Mouse (Mus musculus) heart, embryonic 13.5 days (tissue): ENCODE measurements around the gene Tcerg1l. TPM values are rescaled to one million over a fixed set of nuclear protein-coding genes. Genes with fewer than 3 reads are reported as not detected.

Experiments used
- ATAC-seq: fragments of 200-750 bp; cut with Nextera tagmentation; 2 replicates; pipeline ENCODE4 v1.8.0; 2017; ENCODE audit warnings: moderate TSS enrichment; ENCODE audit not compliant: insufficient number of reproducible peaks, low FRiP score, low TSS enrichment; ENCODE audit errors: extremely low read depth
- H3K27ac ChIP-seq: fragments of 300-500 bp; sonication (generic); replicated peaks from 2 replicates; pipeline ENCODE4 v1.5.1; 2015; ENCODE audit warnings: moderate library complexity, mild to moderate bottlenecking, inconsistent platforms
- H3K27me3 ChIP-seq: fragments of 300-500 bp; sonication (generic); replicated peaks from 2 replicates; pipeline ENCODE4 v1.6.1; 2015; ENCODE audit warnings: mild to moderate bottlenecking, inconsistent platforms
- H3K36me3 ChIP-seq: fragments of 300-500 bp; sonication (generic); 2 replicates; pipeline ENCODE4 v1.6.1; 2015; ENCODE audit warnings: mild to moderate bottlenecking, inconsistent platforms
- H3K4me1 ChIP-seq: fragments of 300-500 bp; sonication (generic); 2 replicates; pipeline ENCODE4 v1.6.1; 2015; ENCODE audit warnings: inconsistent platforms
- H3K4me2 ChIP-seq: fragments of 300-500 bp; sonication (generic); 2 replicates; pipeline ENCODE4 v1.6.1; 2015; ENCODE audit warnings: inconsistent platforms, mild to moderate bottlenecking, moderate library complexity
- H3K4me3 ChIP-seq: fragments of 300-500 bp; sonication (generic); 2 replicates; pipeline ENCODE4 v1.5.1; 2015; ENCODE audit warnings: moderate library complexity, mild to moderate bottlenecking, inconsistent platforms
- H3K9ac ChIP-seq: fragments of 300-500 bp; sonication (generic); 2 replicates; pipeline ENCODE4 v1.6.1; 2015; ENCODE audit warnings: inconsistent platforms, mild to moderate bottlenecking, moderate library complexity
- H3K9me3 ChIP-seq: fragments of 300-500 bp; sonication (generic); 2 replicates; pipeline ENCODE4 v1.6.1; 2016; ENCODE audit warnings: inconsistent platforms
- WGBS: fragments of 180-500 bp; shearing (Covaris S2); methylation state at CpG from one replicate; pipeline ENCODE4 v1.1.7; 2015; ENCODE audit warnings: mixed read lengths; 5-methylcytosine and 5-hydroxymethylcytosine counted together
- polyA plus RNA-seq: library from polyadenylated mRNA; unstranded; fragments of >200 nt; fragmentation: Nextera tagmentation; extraction: Ambion mirVana; gene quantifications from 2 replicates; pipeline ENCODE4 v1.2.1, GENCODE M21; 2015

Tcerg1l gene
- polyA plus RNA-seq, 1 experiment from 2014 or later: 0.23 TPM

DNA sequence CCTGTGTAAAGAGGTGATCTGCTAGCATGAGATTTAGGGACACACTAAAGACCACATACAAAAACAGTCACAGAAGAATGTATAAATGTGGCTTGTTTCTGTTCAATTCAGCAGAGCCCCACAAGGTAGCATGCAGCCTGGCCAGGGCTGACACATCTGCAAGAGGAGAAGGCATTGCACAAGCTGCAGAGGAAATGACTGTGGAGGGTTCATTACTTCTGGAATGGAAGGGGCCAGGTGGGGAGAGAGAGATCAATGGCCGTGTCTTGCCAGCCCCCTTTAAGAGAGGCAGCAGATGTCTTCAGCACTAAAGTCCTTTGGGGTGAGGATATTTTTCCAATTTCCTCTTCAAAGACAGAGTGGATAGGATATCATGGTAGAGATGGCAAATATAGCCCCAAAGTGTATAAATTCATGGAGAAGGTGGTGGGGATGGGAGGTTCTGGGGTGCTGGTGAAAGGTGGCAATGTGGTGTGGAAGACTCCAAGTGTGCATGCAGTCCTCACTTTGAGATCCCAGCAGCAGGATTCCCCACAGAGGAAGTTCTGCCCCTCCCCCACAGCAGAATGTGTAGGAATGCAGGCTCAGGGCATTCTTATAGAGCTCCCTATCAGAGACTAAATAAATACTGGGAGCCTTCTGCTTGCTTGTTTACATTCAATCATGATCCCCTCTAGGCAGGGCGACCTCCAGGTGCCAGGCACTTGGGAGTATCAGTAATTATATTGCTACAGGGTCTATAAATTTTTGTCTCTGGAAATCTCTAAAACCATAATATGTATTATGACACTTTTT, 40.7 kb downstream of the Tcerg1l start:
- Histone ChIP-seq H3K27ac (no peak overlapping the region), H3K4me1 (peaks cover 4% of the 10 kb centered on the region; the same call in 1 of the 2 replicates), H3K4me3 (no peak overlapping the region), H3K9ac (no peak overlapping the region), H3K27me3 (peaks cover 3% of the 10 kb centered on the region; the same call in 1 of the 2 replicates), H3K9me3 (no peaks in the 10 kb centered on the region), H3K4me2 (no peak overlapping the region), H3K36me3 (no peaks in the 10 kb centered on the region)
- no peak for ATAC-seq
- WGBS: 15% methylated on average over 2 of the region's 2 CpGs

DNA sequence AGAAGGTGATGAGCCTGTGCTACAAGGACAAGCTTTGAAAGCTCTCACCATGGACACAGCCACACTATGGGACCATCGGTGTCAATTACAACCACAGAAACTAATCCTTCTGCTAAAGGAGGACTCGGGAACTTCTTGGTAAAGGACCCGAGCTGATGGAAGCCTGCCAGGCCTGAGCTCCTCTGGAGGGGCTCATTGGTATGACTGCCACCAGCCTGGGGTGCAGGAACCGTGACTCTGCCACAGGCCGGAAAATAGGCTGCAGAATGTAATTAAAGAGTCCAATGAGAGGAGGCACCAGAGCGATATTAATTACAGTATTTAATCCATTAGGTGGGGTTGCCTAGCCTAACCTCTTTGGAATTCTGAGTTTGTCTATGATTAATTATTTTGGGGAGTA, 52.1 kb downstream of the Tcerg1l start:
- no peak overlapping the region for H3K4me2 ChIP-seq
- no peak for ATAC-seq
- H3K4me1 ChIP-seq: no peaks in the 10 kb centered on the region
- no peaks in the 10 kb centered on the region for H3K36me3 ChIP-seq
- no peak overlapping the region for H3K4me3 ChIP-seq
- WGBS: 73% methylated on average over 6 of the region's 6 CpGs
- no peak overlapping the region for H3K27ac ChIP-seq
- H3K27me3 ChIP-seq: no peaks in the 10 kb centered on the region
- H3K9me3 ChIP-seq: no peaks in the 10 kb centered on the region
- H3K9ac ChIP-seq: no peak overlapping the region

- H3K9ac ChIP-seq: no peak overlapping the region
- no peaks in the 10 kb centered on the region for H3K9me3 ChIP-seq
- H3K4me2 ChIP-seq: no peak overlapping the region
- no peaks in the 10 kb centered on the region for H3K4me1 ChIP-seq
- 62% methylated on average over 4 of the region's 4 CpGs for WGBS
- no peaks in the 10 kb centered on the region for H3K36me3 ChIP-seq
- H3K27ac ChIP-seq: no peak overlapping the region
- H3K27me3 ChIP-seq: no peaks in the 10 kb centered on the region
- ATAC-seq: no peak
- no peak overlapping the region for H3K4me3 ChIP-seq
These were observed 59.1 kb downstream of the Tcerg1l start for GRCm38 (mm10) chr7:138338451-138338850.

GRCm38 (mm10) chr7:138337946-138338345, 59.6 kb downstream of the Tcerg1l start:
- H3K27me3 ChIP-seq: no peaks in the 10 kb centered on the region
- H3K4me2 ChIP-seq: no peak overlapping the region
- H3K4me1 ChIP-seq: no peaks in the 10 kb centered on the region
- no peak overlapping the region for H3K4me3 ChIP-seq
- no peak overlapping the region for H3K27ac ChIP-seq
- no peaks in the 10 kb centered on the region for H3K36me3 ChIP-seq
- H3K9ac ChIP-seq: no peak overlapping the region
- no peak for ATAC-seq
- no peaks in the 10 kb centered on the region for H3K9me3 ChIP-seq
- WGBS: 57% methylated on average over 5 of the region's 5 CpGs

- H3K36me3 ChIP-seq: no peaks in the 10 kb centered on the region
- no peaks in the 10 kb centered on the region for H3K27me3 ChIP-seq
- no peak overlapping the region for H3K4me3 ChIP-seq
- no peaks in the 10 kb centered on the region for H3K9me3 ChIP-seq
- ATAC-seq: no peak
- WGBS: 77% methylated on average over 4 of the region's 4 CpGs
- H3K4me2 ChIP-seq: no peak overlapping the region
- H3K9ac ChIP-seq: no peak overlapping the region
- no peak overlapping the region for H3K27ac ChIP-seq
- H3K4me1 ChIP-seq: no peaks in the 10 kb centered on the region
These were observed 64.9 kb downstream of the Tcerg1l start for GRCm38 (mm10) chr7:138332504-138333168.

GRCm38 (mm10) chr7:138331266-138331665, 66.3 kb downstream of the Tcerg1l start:
- no peak for ATAC-seq
- WGBS: 66% methylated on average over 3 of the region's 3 CpGs

DNA sequence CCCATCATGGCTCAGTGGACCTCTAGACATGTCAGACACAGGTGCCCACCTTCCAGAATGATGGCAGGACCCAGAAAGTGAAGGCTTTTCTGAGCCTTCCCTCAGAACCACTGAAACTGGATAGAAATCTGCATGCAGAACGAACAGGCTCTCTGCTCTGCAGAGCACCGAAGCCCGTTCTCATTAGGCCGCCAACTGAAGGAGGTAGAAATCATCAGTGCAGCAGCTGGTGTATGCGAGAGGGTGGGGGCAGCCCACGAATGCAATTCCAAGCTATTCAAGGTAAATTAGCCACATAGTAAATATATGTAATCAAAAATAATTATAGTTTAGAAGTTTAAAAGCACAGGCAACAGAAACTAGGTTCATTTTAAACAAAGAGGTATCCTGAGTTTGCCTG, 68.9 kb downstream of the Tcerg1l start:
- 73% methylated on average over 6 of the region's 6 CpGs for WGBS
- Histone ChIP-seq H3K4me1 (no peaks in the 10 kb centered on the region), H3K36me3 (no peaks in the 10 kb centered on the region), H3K9me3 (no peaks in the 10 kb centered on the region), H3K27me3 (no peaks in the 10 kb centered on the region), H3K4me2 (no peak overlapping the region), H3K27ac (no peak overlapping the region), H3K4me3 (no peak overlapping the region), H3K9ac (no peak overlapping the region)
- ATAC-seq: no peak

More at GRCm38 (mm10) chr7:138331266-138331665, 66.3 kb downstream of the Tcerg1l start:
- H3K4me1 ChIP-seq: no peaks in the 10 kb centered on the region
- H3K4me2 ChIP-seq: no peak overlapping the region
- no peak overlapping the region for H3K27ac ChIP-seq
- H3K9me3 ChIP-seq: no peaks in the 10 kb centered on the region
- no peak overlapping the region for H3K4me3 ChIP-seq
- H3K36me3 ChIP-seq: no peaks in the 10 kb centered on the region
- H3K9ac ChIP-seq: no peak overlapping the region
- H3K27me3 ChIP-seq: no peaks in the 10 kb centered on the region

- Histone ChIP-seq H3K9ac (no peak overlapping the region), H3K4me3 (no peak overlapping the region), H3K4me2 (no peak overlapping the region), H3K27me3 (no peaks in the 10 kb centered on the region), H3K27ac (no peak overlapping the region), H3K4me1 (no peaks in the 10 kb centered on the region), H3K9me3 (no peaks in the 10 kb centered on the region), H3K36me3 (no peaks in the 10 kb centered on the region)
- WGBS: 78% methylated on average over 3 of the region's 3 CpGs
- no peak for ATAC-seq
These were observed 70.8 kb downstream of the Tcerg1l start for GRCm38 (mm10) chr7:138326760-138327159.

DNA sequence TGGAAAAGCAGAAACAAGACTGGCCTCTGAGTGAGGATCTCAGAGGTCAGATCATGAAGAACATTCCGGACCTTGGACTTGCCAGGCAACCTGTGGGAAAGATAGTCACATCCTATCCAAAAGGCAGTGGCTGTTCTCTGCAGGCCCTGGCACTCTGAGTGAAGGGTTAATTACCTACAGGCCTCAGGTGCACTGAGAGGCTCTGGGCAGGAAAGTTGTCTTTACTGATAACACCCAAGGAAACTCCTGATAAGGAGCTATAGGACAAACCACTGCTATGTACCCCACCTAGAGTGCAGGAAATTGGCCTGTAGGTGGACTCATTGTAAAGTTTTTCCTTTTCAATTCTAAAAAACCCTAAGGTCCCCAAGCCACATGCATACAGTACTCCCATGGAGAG, 83.8 kb downstream of the Tcerg1l start:
- no peak overlapping the region for H3K4me2 ChIP-seq
- no peak overlapping the region for H3K9ac ChIP-seq
- no peak for ATAC-seq
- 83% methylated on average over 1 of the region's 1 CpGs for WGBS
- no peaks in the 10 kb centered on the region for H3K4me1 ChIP-seq
- H3K27ac ChIP-seq: no peak overlapping the region
- no peaks in the 10 kb centered on the region for H3K27me3 ChIP-seq
- no peak overlapping the region for H3K4me3 ChIP-seq
- no peaks in the 10 kb centered on the region for H3K36me3 ChIP-seq
- H3K9me3 ChIP-seq: no peaks in the 10 kb centered on the region

- H3K4me1 ChIP-seq: no peaks in the 10 kb centered on the region
- H3K27ac ChIP-seq: no peak overlapping the region
- H3K9ac ChIP-seq: no peak overlapping the region
- no peaks in the 10 kb centered on the region for H3K9me3 ChIP-seq
- H3K4me2 ChIP-seq: no peak overlapping the region
- H3K4me3 ChIP-seq: no peak overlapping the region
- no peak for ATAC-seq
- H3K36me3 ChIP-seq: no peaks in the 10 kb centered on the region
- 81% methylated on average over 3 of the region's 3 CpGs for WGBS
- H3K27me3 ChIP-seq: no peaks in the 10 kb centered on the region
These were observed 91.4 kb downstream of the Tcerg1l start for GRCm38 (mm10) chr7:138306126-138306525.

DNA sequence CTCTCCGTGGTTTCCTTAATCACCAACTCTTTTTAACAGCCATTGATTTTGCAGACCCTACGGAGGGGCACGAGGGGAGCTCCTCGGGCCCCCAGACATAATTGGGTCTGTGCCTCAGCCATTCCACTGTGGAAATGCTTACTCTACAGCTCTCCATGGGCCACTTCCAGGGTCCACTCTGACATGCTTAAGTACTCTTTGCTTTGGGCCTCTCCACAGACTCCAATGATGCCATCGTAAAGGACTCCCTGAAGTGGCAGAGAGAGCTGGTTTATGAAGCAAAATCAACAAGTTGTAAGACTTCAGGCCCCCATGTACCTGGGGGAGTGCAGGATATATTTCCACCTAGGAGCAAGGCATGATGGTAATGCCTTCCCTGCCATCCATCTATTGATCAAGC, 112.7 kb downstream of the Tcerg1l start:
- Histone ChIP-seq H3K27ac (no peak overlapping the region), H3K27me3 (no peaks in the 10 kb centered on the region), H3K4me2 (no peak overlapping the region), H3K9ac (no peak overlapping the region), H3K9me3 (no peaks in the 10 kb centered on the region), H3K4me1 (no peaks in the 10 kb centered on the region), H3K36me3 (no peaks in the 10 kb centered on the region), H3K4me3 (no peak overlapping the region)
- ATAC-seq: no peak
- 69% methylated on average over 5 of the region's 5 CpGs for WGBS

GRCm38 (mm10) chr7:138275263-138275662, 122.3 kb downstream of the Tcerg1l start:
- Histone ChIP-seq H3K4me2 (no peak overlapping the region), H3K4me3 (no peak overlapping the region), H3K36me3 (no peaks in the 10 kb centered on the region), H3K9me3 (no peaks in the 10 kb centered on the region), H3K9ac (no peak overlapping the region), H3K4me1 (no peaks in the 10 kb centered on the region), H3K27me3 (no peaks in the 10 kb centered on the region), H3K27ac (no peak overlapping the region)
- 82% methylated on average over 1 of the region's 1 CpGs for WGBS
- ATAC-seq: no peak
